Mouse (Mus musculus) heart, embryonic 11.5 days (tissue): ENCODE data around the gene Fsd2. TPM values are rescaled to one million over a fixed set of nuclear protein-coding genes. Genes with fewer than 3 reads are reported as not detected.

Source experiments
- ATAC-seq: fragments of 200-750 bp; cut with Nextera tagmentation; replicated peaks from 2 replicates; pipeline ENCODE4 v1.8.0; 2017; ENCODE audit warnings: moderate library complexity; ENCODE audit not compliant: insufficient number of reproducible peaks, low FRiP score, low TSS enrichment
- H3K27ac ChIP-seq: fragments of 300-500 bp; sonication (generic); 2 replicates; pipeline ENCODE4 v1.5.1; 2014; ENCODE audit warnings: mild to moderate bottlenecking, low read depth, low read length
- H3K27me3 ChIP-seq: fragments of 300-500 bp; sonication (generic); 2 replicates; pipeline ENCODE4 v1.6.1; 2014; ENCODE audit warnings: mild to moderate bottlenecking, low read length, mixed read lengths; ENCODE audit not compliant: control insufficient read depth, insufficient read depth
- H3K36me3 ChIP-seq: fragments of 300-500 bp; sonication (generic); 2 replicates; pipeline ENCODE4 v1.6.1; 2014; ENCODE audit warnings: mild to moderate bottlenecking, low read length, moderate library complexity, mixed read lengths; ENCODE audit not compliant: control insufficient read depth, insufficient read depth
- H3K4me1 ChIP-seq: fragments of 300-500 bp; sonication (generic); 2 replicates; pipeline ENCODE4 v1.6.1; 2014; ENCODE audit warnings: low read length; ENCODE audit not compliant: control insufficient read depth, insufficient read depth
- H3K4me2 ChIP-seq: fragments of 300-500 bp; sonication (generic); 2 replicates; pipeline ENCODE4 v1.6.1; 2014; ENCODE audit warnings: mild to moderate bottlenecking, moderate library complexity
- H3K4me3 ChIP-seq: fragments of 300-500 bp; sonication (generic); 2 replicates; pipeline ENCODE4 v1.5.1; 2014; ENCODE audit warnings: low read depth, low read length
- H3K9ac ChIP-seq: fragments of 300-500 bp; sonication (generic); 2 replicates; pipeline ENCODE4 v1.6.1; 2014; ENCODE audit warnings: mild to moderate bottlenecking, low read depth, low read length, moderate library complexity
- H3K9me3 ChIP-seq: fragments of 300-500 bp; sonication (generic); replicated peaks from 2 replicates; pipeline ENCODE4 v1.6.1; 2016; ENCODE audit warnings: low read length; ENCODE audit not compliant: control insufficient read depth
- WGBS: fragments of 180-500 bp; shearing (Covaris S2); extraction: QIAGEN DNeasy Blood & Tissue Kit; methylation state at CpG from one replicate; pipeline ENCODE4 v1.1.7; 2014; ENCODE audit not compliant: insufficient replicate concordance; 5-methylcytosine and 5-hydroxymethylcytosine counted together
- polyA plus RNA-seq: library from polyadenylated mRNA; unstranded; fragments of >200 nt; fragmentation: Nextera tagmentation; extraction: Ambion mirVana; gene quantifications from 2 replicates; pipeline ENCODE4 v1.2.1, GENCODE M21; 2014

Fsd2 gene
- polyA plus RNA-seq, 1 experiment from 2014 or later = 50.9 TPM

DNA sequence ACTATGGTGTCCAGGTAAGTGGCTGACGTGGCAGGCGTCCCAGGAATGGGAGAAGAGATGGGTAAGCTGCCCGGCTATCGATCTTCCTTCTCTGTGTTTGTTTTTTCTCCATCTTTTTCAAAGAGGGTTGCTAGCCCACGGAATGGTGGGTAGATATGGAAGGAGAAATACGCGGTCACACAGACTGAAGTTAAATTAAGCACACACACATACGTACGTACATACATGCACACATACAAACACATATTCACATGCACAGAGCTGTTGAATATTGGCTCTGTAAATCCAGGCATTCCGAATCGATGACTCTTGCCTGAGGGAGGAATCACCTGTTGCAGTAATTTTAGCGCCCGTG lies 43.1 kb downstream of the Fsd2 start:
- WGBS = 10% methylated on average over 13 of the region's 13 CpGs
- ATAC-seq = 0 out of 2 replicates have a peak, but pooled peaks have one; percentile 1
- no peaks in the 10 kb centered on the region for H3K27me3 ChIP-seq
- peak overlapping the region; percentile 75 for H3K4me3 ChIP-seq
- H3K4me2 ChIP-seq = peak overlapping the region; percentile 92
- H3K9me3 ChIP-seq = no peaks in the 10 kb centered on the region
- H3K9ac ChIP-seq = peak overlapping the region; percentile 84
- H3K4me1 ChIP-seq = peaks cover 13% of the 10 kb centered on the region; the same call in 1 of the 2 replicates
- peaks cover 8% of the 10 kb centered on the region; the same call in 1 of the 2 replicates for H3K36me3 ChIP-seq
- peak overlapping the region; percentile 96 for H3K27ac ChIP-seq

DNA sequence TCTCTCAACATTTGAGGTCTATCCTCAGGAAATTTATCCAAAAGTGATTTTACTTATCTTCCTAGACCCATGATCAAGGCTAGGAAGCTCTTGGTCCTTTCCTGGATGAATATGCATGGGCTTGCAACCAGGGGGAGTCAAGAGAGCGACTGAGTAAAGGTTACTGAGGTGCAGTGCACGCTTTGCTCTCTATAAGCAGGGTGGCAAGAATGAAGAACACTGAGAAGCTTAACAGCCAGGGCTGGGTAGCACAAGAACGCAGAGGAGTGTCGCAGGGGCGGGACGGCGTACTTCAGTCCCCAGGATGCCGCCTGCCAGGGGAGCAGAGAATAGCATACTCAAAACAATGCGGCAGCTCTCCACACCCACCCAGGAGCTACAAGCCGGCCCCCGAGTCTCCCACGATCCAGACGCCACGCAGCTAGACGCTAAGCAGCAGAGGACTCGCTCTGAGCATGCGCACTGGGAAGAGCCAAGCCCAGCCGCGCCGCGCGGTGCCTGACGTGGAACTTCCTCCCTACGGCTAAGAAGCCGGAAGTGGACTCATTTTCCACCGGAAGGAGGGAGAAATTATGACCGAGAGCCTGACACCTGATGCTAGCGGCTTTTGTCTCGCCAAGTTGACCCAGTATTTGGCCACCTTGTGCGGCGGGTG lies 43.6 kb downstream of the Fsd2 start:
- no peaks in the 10 kb centered on the region for H3K27me3 ChIP-seq
- under 1% methylated on average over 31 of the region's 31 CpGs for WGBS
- peak overlapping the region; percentile 84 for H3K9ac ChIP-seq
- H3K9me3 ChIP-seq = no peaks in the 10 kb centered on the region
- peak; percentile 91 for ATAC-seq
- H3K4me1 ChIP-seq = peaks cover 13% of the 10 kb centered on the region; the same call in 1 of the 2 replicates
- H3K36me3 ChIP-seq = 0 out of 2 replicates have a peak, but pooled peaks cover 5% of the 10 kb centered on the region
- H3K27ac ChIP-seq = peak overlapping the region; percentile 96
- H3K4me3 ChIP-seq = peak overlapping the region; percentile 75
- H3K4me2 ChIP-seq = peak overlapping the region; percentile 92

DNA sequence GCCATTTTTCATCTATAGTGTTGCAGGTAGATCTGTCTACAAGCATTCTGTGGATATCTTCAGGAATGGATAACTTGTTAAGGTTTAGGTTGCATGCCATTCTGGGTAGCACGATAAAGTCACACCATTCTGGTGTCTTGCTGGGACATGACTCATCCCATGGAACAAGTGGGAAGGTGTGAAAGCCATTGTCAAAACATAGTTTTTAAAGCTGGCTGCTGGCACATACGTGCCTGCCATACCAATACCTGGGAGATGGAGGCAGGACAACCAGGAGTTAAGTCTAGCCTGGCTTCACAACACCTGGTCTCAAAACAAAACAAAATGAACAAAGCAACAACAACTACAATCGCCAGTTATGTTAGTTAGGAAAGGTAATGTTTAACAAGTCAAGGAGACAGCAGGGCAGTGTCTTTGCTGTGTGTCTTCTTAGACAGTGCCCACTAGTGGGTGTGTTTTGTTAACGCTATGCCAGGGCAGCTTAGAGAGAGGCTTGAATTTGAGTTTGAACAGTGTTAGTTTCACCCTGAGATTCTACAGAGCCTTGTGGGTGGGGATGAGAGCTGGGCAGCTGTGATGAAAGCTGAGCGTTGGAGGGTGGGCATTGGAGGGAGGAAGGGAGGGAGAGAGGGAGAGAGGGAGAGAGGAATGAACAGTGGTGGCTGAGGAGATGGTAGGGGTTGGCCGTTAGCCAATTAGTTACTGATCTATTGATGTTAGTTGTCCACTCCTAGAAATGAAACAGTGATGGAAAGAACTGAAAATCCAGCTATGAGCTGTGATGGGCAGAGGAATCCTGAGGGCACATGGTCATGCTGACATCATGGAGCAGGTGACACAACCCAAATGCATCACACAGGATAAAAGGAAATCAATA lies 50.4 kb downstream of the Fsd2 start:
- H3K9ac ChIP-seq = no peak overlapping the region
- ATAC-seq = no peak

DNA sequence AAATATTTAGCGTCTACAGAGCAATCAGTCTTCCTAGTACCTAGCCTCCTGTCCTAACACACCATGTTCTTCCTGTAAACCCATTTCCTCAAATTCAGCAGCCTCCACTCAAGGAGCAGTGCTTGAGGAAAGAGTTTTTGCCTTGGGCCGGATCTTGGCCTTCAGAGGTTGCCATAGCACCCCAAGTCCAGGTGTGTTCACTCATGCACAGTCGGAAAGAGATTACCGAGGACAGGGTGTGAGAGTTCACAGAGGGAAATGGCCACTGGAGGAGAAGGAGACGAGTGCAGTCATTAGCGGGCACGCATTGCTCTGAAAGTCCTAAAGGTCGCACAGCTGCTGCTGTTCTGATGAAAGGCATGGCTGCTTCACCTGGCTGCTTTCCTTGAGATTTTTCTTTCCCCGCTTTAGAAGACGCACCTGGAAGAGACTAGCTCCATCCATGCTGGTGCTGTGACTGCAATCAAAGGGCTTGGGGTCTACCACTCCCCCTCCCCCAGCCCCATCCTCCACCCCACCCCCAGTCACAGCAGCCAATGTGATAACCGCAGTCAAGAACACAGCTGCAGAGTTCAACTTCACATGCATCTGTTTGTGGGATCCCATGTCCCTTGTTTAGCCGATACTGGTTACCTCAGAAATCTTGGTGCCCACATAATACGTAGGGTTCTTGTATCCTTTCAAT lies 51.7 kb downstream of the Fsd2 start:
- ATAC-seq = no peak
- H3K27ac ChIP-seq = no peak overlapping the region
- H3K9me3 ChIP-seq = no peaks in the 10 kb centered on the region
- H3K9ac ChIP-seq = no peak overlapping the region
- H3K4me1 ChIP-seq = no peaks in the 10 kb centered on the region
- WGBS = 44% methylated on average over 13 of the region's 13 CpGs
- H3K27me3 ChIP-seq = 0 out of 2 replicates have a peak, but pooled peaks cover 3% of the 10 kb centered on the region
- no peak overlapping the region for H3K4me3 ChIP-seq
- no peaks in the 10 kb centered on the region for H3K36me3 ChIP-seq
- no peak overlapping the region for H3K4me2 ChIP-seq

More for the DNA sequence above, 50.4 kb downstream of the Fsd2 start:
- H3K4me1 ChIP-seq = no peaks in the 10 kb centered on the region
- H3K4me2 ChIP-seq = no peak overlapping the region
- H3K4me3 ChIP-seq = no peak overlapping the region
- no peak overlapping the region for H3K27ac ChIP-seq
- WGBS = 66% methylated on average over 6 of the region's 6 CpGs
- H3K9me3 ChIP-seq = no peaks in the 10 kb centered on the region
- 0 out of 2 replicates have a peak, but pooled peaks cover 3% of the 10 kb centered on the region for H3K27me3 ChIP-seq
- no peaks in the 10 kb centered on the region for H3K36me3 ChIP-seq

DNA sequence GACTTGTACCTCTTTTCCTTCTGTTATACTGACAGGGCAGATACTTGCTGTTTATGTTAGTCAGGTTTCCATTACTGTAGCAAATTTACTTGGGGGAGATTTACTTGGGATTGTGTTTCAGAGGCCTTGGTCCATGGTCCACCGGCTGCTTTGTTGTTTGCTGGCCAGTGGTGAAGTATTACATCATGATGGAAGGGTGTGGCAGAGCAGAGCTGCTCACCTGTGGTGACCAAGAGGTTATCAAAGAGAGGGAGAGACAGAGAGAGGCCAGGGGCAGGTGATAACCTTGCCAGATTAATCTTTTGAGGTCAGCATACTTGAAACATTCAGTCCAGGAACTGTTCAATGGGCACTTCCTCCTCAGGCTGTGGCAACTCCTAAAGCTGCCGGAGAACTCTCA lies 65.7 kb downstream of the Fsd2 start:
- no peak for ATAC-seq
- no peak overlapping the region for H3K4me2 ChIP-seq
- 60% methylated on average over 2 of the region's 2 CpGs for WGBS

DNA sequence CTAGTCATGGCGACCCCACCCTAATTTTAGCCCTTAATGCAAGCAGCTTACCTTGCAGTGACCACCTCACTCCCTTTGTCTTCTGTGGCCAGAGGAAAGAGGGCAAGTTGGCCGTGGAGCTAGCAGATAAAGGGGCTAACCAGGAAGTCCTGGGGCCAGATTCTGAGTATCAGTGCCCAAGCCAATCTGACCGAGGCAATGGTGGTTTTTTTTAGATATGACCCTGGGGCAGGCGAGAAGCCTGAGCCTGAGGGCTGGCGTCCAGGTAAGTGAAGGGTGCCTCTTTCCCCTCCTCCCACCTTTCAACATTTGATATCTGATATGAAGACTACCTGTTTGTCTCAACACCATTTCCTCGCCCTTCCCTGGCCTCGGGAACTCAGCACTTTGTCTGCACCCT lies 68.6 kb downstream of the Fsd2 start, which contains the start of gene BC048679:
Gene BC048679, minus strand, starts transcription at position 101 of the 400 bp plus-strand sequence.
- H3K27me3 ChIP-seq = peaks cover 27% of the 10 kb centered on the region
- 50% methylated on average over 7 of the region's 7 CpGs for WGBS
- no peak for ATAC-seq

More for the DNA sequence above, 65.7 kb downstream of the Fsd2 start:
- no peak overlapping the region for H3K27ac ChIP-seq
- no peak overlapping the region for H3K9ac ChIP-seq
- H3K4me1 ChIP-seq = no peaks in the 10 kb centered on the region
- H3K4me3 ChIP-seq = no peak overlapping the region
- H3K27me3 ChIP-seq = peaks cover 4% of the 10 kb centered on the region
- H3K36me3 ChIP-seq = no peaks in the 10 kb centered on the region
- H3K9me3 ChIP-seq = no peaks in the 10 kb centered on the region

DNA sequence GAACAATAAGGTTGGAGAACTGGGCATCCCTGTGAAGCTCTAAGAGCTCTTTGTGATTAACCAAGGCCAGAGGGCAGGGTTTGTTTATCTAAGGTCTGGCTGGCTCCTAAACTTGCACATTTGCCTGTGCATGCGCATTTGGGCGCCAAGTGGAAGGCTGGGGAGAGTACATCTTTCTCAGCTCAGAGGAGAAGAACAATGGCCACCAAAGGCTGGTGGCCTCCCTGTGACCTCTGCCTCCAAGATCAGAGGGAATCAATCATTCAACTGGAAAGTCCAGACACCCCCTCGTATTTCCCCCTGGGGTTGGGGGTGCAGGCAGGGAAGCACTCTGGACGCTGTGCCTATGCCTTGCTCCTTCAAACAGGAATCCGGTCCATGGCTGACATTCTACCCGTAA lies 69.6 kb downstream of the Fsd2 start:
- Histone ChIP-seq H3K4me2 (no peak overlapping the region), H3K4me1 (0 out of 2 replicates have a peak, but pooled peaks cover 4% of the 10 kb centered on the region), H3K9ac (no peak overlapping the region), H3K9me3 (no peaks in the 10 kb centered on the region), H3K4me3 (no peak overlapping the region), H3K27me3 (peaks cover 35% of the 10 kb centered on the region), H3K36me3 (no peaks in the 10 kb centered on the region), H3K27ac (no peak overlapping the region)
- ATAC-seq = no peak
- WGBS = 43% methylated on average over 6 of the region's 6 CpGs

More for the DNA sequence above, 68.6 kb downstream of the Fsd2 start, which contains the start of gene BC048679:
- no peaks in the 10 kb centered on the region for H3K36me3 ChIP-seq
- no peak within 1 kb of the TSS for H3K27ac ChIP-seq
- H3K4me3 ChIP-seq = no peak within 1 kb of the TSS
- H3K9me3 ChIP-seq = no peaks in the 10 kb centered on the region
- H3K9ac ChIP-seq = no peak within 1 kb of the TSS
- 0 out of 2 replicates have a peak, but pooled peaks cover 1% of the 10 kb centered on the region for H3K4me1 ChIP-seq
- no peak within 1 kb of the TSS for H3K4me2 ChIP-seq

DNA sequence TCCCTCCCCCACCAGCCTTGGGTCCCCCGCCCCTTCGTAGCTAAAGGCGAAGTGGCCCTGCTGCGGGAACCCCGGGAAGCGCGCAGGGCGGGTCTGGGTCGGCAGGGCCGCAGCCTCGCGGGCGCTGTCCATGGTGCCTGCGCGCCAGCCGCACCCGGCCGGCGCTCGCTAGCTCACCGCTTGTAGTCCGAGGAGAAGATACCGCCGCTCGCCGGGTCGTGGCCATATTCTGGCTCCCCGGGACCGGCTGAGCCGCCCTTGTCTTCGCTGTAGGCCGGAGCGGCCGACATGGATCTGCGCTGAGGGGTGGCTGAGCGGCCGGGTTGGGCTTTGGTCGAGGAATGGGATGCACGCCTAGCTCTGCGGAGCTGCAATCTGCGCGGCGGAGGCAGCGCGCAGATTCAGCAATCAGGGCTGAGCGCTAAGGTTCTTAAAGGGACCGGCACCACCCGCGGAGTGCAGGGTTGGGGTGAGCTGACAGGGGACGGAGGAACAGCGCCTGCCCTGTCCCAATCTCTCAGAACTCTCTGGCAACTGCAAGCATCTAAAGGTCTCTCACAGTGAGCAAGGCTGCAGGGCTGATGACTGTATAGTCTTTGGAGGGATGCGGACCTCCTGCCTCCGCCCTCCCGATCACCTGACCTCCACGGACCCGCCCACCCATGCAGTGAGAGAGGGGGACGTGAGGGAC lies 73.3 kb downstream of the Fsd2 start, which contains the start of gene Ap3b2:
Gene Ap3b2, minus strand, starts transcription at position 595 of the 691 bp plus-strand sequence.
- Histone ChIP-seq H3K4me2 (peak within 1 kb of the TSS; percentile 90), H3K27ac (no peak within 1 kb of the TSS), H3K4me3 (peak within 1 kb of the TSS; percentile 62), H3K36me3 (no peaks in the 10 kb centered on the region), H3K4me1 (0 out of 2 replicates have a peak, but pooled peaks cover 4% of the 10 kb centered on the region), H3K9me3 (no peaks in the 10 kb centered on the region), H3K9ac (no peak within 1 kb of the TSS), H3K27me3 (peaks cover 39% of the 10 kb centered on the region)
- WGBS = under 1% methylated on average over 57 of the region's 57 CpGs
- ATAC-seq = peak; percentile 55
